Mouse (Mus musculus) embryo, embryonic 10.5 days (tissue): ENCODE measurements at regions not wholly inside any gene's neighbourhood (a gene's known extent, or its start where the extent isn't known, plus 50 kb on each side); places are given as distances from the start of the nearest gene placed in this dataset.
"Not testable (repeated sequence)": the region's sequence is repeated elsewhere in the genome, so short reads cannot be mapped to it uniquely, and the experiment has no call there.

ENCODE experiments used
- DNase-seq: peaks from one replicate; pipeline ENCODE4 v3.0.0-alpha.2; 2015; ENCODE audit warnings: low spot score

- DNase-seq: no peak
Observed at GRCm38 (mm10) chr1:101524447-101524846, 1751.9 kb downstream of the Cntnap5b start.

- DNase-seq: peak; percentile 2
Observed at GRCm38 (mm10) chr1:101530001-101530400, 1757.4 kb downstream of the Cntnap5b start.

- DNase-seq: no peak
Observed at GRCm38 (mm10) chr1:101572256-101572655, 1799.7 kb downstream of the Cntnap5b start.

GRCm38 (mm10) chr1:101585325-101586028 lies 1812.9 kb downstream of the Cntnap5b start:
- peak; percentile 0 for DNase-seq

DNA sequence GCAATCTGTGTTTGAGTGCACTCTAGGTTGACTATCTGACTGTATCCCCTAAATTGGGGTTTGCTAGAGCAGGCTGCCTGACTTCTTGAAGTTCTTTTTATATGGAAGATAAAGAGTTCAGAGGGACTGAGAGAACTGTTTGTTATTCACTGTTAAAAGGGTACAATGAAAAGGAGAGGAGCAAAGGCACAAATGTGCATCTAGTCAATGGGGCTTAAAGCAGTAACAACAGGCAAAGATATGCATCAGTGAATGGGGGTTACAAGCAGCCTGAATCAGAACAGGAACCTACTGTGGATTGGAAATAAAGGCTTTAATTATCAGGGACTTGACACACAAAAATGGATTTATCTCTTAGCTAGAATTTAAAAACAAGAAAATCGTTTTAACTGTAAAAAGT lies 1855.9 kb downstream of the Cntnap5b start:
- no peak for DNase-seq

DNA sequence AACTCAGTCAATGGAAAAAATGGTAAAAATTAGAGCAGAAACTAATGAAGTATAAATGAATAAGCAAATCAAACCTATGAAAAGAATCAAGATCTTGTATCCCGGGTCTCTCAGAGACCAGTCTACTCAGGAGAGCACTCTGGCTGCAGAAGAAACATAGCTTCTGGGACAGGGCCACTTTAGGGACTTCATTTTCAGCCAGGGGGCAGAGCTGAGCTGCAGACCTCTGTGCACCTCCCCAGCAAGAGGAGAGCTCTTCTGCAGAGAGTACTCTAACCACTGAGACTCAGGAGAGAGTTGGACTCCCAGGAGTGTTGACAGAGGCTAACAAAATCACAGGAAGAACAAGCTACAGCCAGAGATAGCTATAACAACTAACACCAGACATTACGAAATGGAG lies 1856.4 kb downstream of the Cntnap5b start:
- no peak for DNase-seq

DNA sequence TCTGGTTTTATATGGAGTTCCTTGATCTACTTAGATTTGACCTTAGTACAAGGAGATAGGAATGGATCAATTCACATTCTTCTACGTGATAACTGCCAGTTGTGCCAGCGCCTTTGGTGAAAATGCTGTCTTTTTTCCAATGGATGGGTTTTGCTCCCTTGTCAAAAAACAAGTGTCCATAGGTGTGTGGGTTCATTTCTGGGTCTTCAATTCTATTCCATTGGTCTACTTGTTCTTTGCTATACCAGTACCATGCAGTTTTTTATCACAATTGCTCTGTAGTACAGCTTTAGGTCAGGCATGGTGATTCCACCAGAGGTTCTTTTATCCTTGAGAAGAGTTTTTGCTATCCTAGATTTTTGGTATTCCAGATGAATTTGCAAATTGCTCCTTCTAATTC lies 1891.7 kb downstream of the Cntnap5b start:
- not testable (repeated sequence) for DNase-seq

DNA sequence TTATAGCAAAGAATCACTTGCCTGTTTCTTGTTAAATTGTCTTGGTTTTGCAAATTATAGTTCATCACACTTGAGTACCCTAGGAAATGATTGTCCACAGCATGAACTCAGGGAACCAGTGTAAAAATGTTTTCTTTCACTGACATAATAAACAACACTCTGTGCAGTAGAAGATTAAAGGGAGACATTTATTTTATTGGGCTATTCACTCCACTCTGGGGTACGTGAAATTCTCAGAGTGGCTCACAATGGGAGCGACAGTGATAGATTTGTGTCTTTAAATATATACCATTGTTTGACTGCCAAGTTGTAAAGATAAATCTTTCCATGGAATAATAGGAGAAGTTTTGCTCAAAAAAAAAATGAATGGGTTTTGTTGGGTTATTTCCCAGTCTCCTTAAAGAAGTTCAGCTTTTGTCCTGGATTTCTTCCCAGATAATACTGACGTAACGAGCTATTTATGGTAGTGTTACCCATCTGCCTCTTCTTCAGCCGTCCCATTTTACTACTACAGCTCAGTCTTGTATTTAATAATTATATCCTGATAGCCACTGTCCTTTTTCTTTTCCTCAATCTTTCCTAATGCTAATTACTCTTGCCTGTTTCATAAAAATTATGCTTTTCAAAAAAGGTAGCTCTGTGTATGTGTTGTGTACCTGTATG lies 1911.3 kb downstream of the Cntnap5b start:
- DNase-seq: peak; percentile 47

- DNase-seq: no peak
Observed at GRCm38 (mm10) chr1:101684983-101685382, 1912.4 kb downstream of the Cntnap5b start.
